Mouse (Mus musculus): ENCODE measurements around the gene Epor. TPM values are rescaled to one million over a fixed set of nuclear protein-coding genes. Genes with fewer than 3 reads are reported as not detected.

Epor gene
- polyA plus RNA-seq, 1 experiment from 2014 or later: 9.6 TPM

GRCm38 (mm10) chr9:21988421-21989101 lies 25.3 kb upstream of the Epor start:
- WGBS: under 1% methylated on average over 32 of the region's 32 CpGs
- Histone ChIP-seq H3K4me1 (replicated peaks) (peaks cover 32% of the 10 kb centered on the region), H3K27ac (peak overlapping the region; percentile 70), H3K27me3 (ENCODE audit: insufficient read depth, poor library complexity, severe bottlenecking) (peaks cover 100% of the 10 kb centered on the region), H3K36me3 (no peaks in the 10 kb centered on the region), H3K9me3 (no peaks in the 10 kb centered on the region), H3K4me3 (peak overlapping the region; percentile 61)
- DNase-seq (ENCODE audit: low spot score): peak; percentile 48

GRCm38 (mm10) chr9:21987592-21988342 lies 24.5 kb upstream of the Epor start:
- no peaks in the 10 kb centered on the region for H3K9me3 ChIP-seq
- peaks cover 94% of the 10 kb centered on the region for H3K27me3 ChIP-seq (ENCODE audit: insufficient read depth, poor library complexity, severe bottlenecking)
- 7% methylated on average over 36 of the region's 36 CpGs for WGBS
- no peak for DNase-seq (ENCODE audit: low spot score)
- H3K4me3 ChIP-seq: peak overlapping the region; percentile 61
- H3K27ac ChIP-seq: no peak overlapping the region
- H3K4me1 ChIP-seq (replicated peaks): peaks cover 32% of the 10 kb centered on the region
- no peaks in the 10 kb centered on the region for H3K36me3 ChIP-seq

DNA sequence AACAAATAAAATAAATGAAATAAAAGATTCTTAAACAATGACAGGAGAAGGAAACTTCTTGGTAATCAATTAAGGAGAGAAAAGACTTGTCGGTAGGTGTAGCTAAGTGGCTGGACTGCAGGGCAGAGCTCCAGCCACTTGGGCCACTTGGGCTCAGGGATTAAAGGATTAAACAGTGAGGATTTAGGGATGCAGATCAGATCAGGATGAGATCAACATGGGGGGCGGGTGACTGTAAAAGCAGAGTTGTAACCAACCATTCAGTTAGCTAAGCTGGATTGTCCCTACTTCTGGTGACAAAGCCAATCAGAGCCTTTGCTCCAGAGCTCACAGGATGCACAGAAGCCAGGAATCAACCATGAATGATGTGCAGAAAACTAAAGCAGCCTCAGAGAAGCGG lies 20.6 kb upstream of the Epor start:
- DNase-seq (ENCODE audit: low spot score): no peak
- Histone ChIP-seq H3K36me3 (0 out of 2 replicates have a peak, but pooled peaks cover 4% of the 10 kb centered on the region), H3K4me1 (replicated peaks) (peaks cover 14% of the 10 kb centered on the region), H3K27me3 (ENCODE audit: insufficient read depth, poor library complexity, severe bottlenecking) (peaks cover 62% of the 10 kb centered on the region), H3K9me3 (no peaks in the 10 kb centered on the region), H3K27ac (no peak overlapping the region), H3K4me3 (no peak overlapping the region)
- WGBS: 19% methylated on average over 3 of the region's 3 CpGs

DNA sequence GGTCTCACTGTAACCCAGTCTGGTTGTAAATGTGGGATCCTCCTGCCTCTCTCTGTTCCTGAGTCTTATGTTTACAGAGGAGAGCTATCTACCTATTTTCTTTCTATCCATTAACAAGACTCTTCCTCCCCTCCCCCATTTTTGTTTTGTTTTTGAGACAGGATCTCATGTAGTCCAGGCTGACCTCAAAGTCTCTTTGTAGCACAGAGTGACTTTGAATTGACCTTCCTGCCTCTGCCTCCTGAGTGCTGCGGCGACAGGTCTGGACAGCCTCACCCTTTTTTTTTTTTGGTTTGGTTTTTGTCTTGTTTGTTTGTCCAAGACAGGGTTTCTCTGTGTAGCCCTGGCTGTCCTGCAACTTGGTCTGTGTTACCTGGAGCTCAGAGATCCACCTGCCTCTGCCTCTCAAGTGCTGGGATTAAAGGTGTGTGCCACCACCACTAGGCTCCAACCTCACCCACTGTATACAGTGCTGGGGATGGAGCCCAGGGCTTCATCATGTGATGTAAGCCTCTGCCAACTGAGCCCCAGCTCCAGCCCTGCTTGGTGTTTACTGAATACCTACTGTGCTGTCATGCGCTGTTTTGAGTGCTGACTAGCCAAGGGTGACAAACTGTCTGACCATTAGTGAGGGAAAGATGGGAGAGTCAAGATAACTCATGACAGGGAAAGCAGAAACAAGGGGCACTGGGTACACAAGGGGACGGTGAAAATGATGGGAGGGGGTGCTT lies 15.3 kb upstream of the Epor start:
- 93% methylated on average over 4 of the region's 4 CpGs for WGBS
- Histone ChIP-seq H3K36me3 (0 out of 2 replicates have a peak, but pooled peaks cover 7% of the 10 kb centered on the region), H3K27ac (no peak overlapping the region), H3K27me3 (ENCODE audit: insufficient read depth, poor library complexity, severe bottlenecking) (peaks cover 8% of the 10 kb centered on the region), H3K9me3 (no peaks in the 10 kb centered on the region), H3K4me1 (replicated peaks) (no peaks in the 10 kb centered on the region), H3K4me3 (no peak overlapping the region)
- no peak for DNase-seq (ENCODE audit: low spot score)

DNA sequence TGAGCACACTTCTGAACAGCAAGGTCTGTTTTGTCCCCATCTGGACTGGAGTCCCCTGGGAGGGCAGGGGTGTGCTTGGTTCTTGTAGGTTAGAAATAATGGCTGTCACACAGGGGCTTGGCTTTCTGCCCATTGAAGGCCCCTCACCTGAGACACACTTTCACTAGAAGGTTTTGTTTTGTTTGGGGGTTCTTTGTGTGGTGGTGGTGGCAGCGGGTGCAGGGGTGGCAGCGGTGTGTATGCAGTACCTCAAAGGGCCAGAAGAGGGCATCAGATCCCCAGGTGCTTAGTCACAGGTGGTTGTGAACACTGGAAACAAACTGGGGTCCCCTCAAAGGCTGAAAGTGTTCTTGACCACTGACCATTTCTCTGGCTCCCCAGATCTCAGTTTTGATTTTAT lies 14.7 kb upstream of the Epor start:
- Histone ChIP-seq H3K9me3 (no peaks in the 10 kb centered on the region), H3K27ac (no peak overlapping the region), H3K27me3 (ENCODE audit: insufficient read depth, poor library complexity, severe bottlenecking) (peaks cover 6% of the 10 kb centered on the region; the same call in 1 of the 2 replicates), H3K36me3 (0 out of 2 replicates have a peak, but pooled peaks cover 7% of the 10 kb centered on the region), H3K4me1 (replicated peaks) (no peaks in the 10 kb centered on the region), H3K4me3 (no peak overlapping the region)
- DNase-seq (ENCODE audit: low spot score): no peak
- WGBS: 25% methylated on average over 2 of the region's 2 CpGs

- 0 out of 2 replicates have a peak, but pooled peaks cover 7% of the 10 kb centered on the region for H3K36me3 ChIP-seq
- H3K4me3 ChIP-seq: no peak overlapping the region
- 83% methylated on average over 5 of the region's 5 CpGs for WGBS
- no peak overlapping the region for H3K27ac ChIP-seq
- no peaks in the 10 kb centered on the region for H3K4me1 ChIP-seq (replicated peaks)
- DNase-seq (ENCODE audit: low spot score): no peak
- H3K9me3 ChIP-seq: no peaks in the 10 kb centered on the region
- peaks cover 6% of the 10 kb centered on the region; the same call in 1 of the 2 replicates for H3K27me3 ChIP-seq (ENCODE audit: insufficient read depth, poor library complexity, severe bottlenecking)
These were observed 14.0 kb upstream of the Epor start for GRCm38 (mm10) chr9:21977331-21977730.

DNA sequence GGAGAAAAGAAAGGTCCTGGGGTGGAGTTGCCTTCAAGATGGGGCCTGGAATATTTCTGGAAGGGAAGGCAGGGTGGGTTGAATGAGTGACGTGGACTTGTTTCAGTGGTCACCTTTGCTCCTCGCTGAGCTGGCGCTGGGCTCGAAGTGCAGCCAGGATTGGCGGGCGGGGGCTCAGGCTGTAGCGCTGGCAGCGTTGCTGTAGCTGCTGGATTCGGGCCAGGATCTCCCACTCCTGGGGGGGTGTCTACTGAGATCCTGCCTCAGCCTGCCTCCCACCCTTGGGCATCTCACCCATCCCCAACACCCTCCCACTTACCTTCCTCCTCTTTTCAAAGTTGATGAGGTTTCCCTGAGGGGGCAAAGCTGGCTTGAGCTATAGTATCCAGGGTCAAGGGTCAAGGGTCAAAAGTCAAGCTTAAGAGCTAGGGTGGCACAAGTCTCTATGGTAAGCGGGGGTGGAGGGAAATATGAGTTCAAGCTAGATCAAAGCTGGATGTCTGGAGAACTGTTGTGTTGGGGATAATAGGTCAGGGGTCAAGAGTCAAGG lies 13.4 kb upstream of the Epor start:
- Histone ChIP-seq H3K36me3 (0 out of 2 replicates have a peak, but pooled peaks cover 7% of the 10 kb centered on the region), H3K27me3 (ENCODE audit: insufficient read depth, poor library complexity, severe bottlenecking) (peaks cover 6% of the 10 kb centered on the region; the same call in 1 of the 2 replicates), H3K27ac (no peak overlapping the region), H3K4me1 (replicated peaks) (no peaks in the 10 kb centered on the region), H3K9me3 (no peaks in the 10 kb centered on the region), H3K4me3 (no peak overlapping the region)
- WGBS: 89% methylated on average over 10 of the region's 10 CpGs
- DNase-seq (ENCODE audit: low spot score): no peak

- Histone ChIP-seq H3K27me3 (ENCODE audit: insufficient read depth, poor library complexity, severe bottlenecking) (peaks cover under 1% of the 10 kb centered on the region; the same call in 1 of the 2 replicates), H3K4me3 (no peak overlapping the region), H3K36me3 (0 out of 2 replicates have a peak, but pooled peaks cover 4% of the 10 kb centered on the region), H3K9me3 (no peaks in the 10 kb centered on the region), H3K27ac (no peak overlapping the region), H3K4me1 (replicated peaks) (no peaks in the 10 kb centered on the region)
- no peak for DNase-seq (ENCODE audit: low spot score)
- 93% methylated on average over 4 of the region's 4 CpGs for WGBS
These were observed 6.0 kb upstream of the Epor start for GRCm38 (mm10) chr9:21969304-21969703.

DNA sequence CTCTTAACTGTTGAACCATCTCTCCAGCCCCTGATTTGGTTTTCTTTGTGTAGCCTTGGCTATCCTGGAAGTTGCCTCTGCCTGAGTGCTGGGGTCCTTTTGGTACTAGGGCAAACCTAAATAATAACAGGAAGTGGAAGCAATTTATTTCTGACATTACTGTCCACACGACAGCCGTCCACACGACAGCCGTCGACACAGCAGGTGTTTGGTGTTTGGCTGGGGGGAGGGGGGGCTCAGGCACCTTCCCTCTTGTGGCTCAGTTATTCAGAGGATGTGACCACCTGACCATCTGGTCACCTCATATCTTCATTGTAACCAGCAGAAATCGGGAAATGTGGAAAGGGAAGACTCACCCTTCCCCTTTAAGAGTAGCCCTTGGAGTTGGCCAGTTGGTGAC lies 5.6 kb upstream of the Epor start:
- Histone ChIP-seq H3K27me3 (ENCODE audit: insufficient read depth, poor library complexity, severe bottlenecking) (peaks cover 4% of the 10 kb centered on the region), H3K36me3 (0 out of 2 replicates have a peak, but pooled peaks cover 3% of the 10 kb centered on the region), H3K4me3 (no peak overlapping the region), H3K27ac (no peak overlapping the region), H3K9me3 (no peaks in the 10 kb centered on the region), H3K4me1 (replicated peaks) (no peaks in the 10 kb centered on the region)
- 68% methylated on average over 6 of the region's 6 CpGs for WGBS
- DNase-seq (ENCODE audit: low spot score): no peak

- no peaks in the 10 kb centered on the region for H3K9me3 ChIP-seq
- DNase-seq (ENCODE audit: low spot score): peak; percentile 74
- H3K4me1 ChIP-seq (replicated peaks): peaks cover 35% of the 10 kb centered on the region
- H3K4me3 ChIP-seq: peak overlapping the region; percentile 53
- peaks cover 59% of the 10 kb centered on the region for H3K27me3 ChIP-seq (ENCODE audit: insufficient read depth, poor library complexity, severe bottlenecking)
- WGBS: 2% methylated on average over 34 of the region's 34 CpGs
- H3K36me3 ChIP-seq: peaks cover 6% of the 10 kb centered on the region; the same call in 1 of the 2 replicates
- peak overlapping the region; percentile 53 for H3K27ac ChIP-seq
These were observed 768 bp downstream of the Epor start for GRCm38 (mm10) chr9:21962416-21963059.

- Histone ChIP-seq H3K27ac (peak overlapping the region; percentile 53; the same call in 1 of the 2 replicates), H3K36me3 (peaks cover 9% of the 10 kb centered on the region; the same call in 1 of the 2 replicates), H3K4me3 (peak overlapping the region; percentile 53), H3K4me1 (replicated peaks) (peaks cover 35% of the 10 kb centered on the region), H3K9me3 (no peaks in the 10 kb centered on the region), H3K27me3 (ENCODE audit: insufficient read depth, poor library complexity, severe bottlenecking) (peaks cover 59% of the 10 kb centered on the region)
- DNase-seq (ENCODE audit: low spot score): no peak
- WGBS: under 1% methylated on average over 15 of the region's 15 CpGs
These were observed 1.3 kb downstream of the Epor start for GRCm38 (mm10) chr9:21962010-21962409.

Measured in hindbrain, embryonic 10.5 days (tissue).